Mouse (Mus musculus) embryonic facial prominence, embryonic 14.5 days (tissue): ENCODE data around the gene Lrrc14b. TPM values are rescaled to one million over a fixed set of nuclear protein-coding genes. Genes with fewer than 3 reads are reported as not detected.
A peak's percentile ranks its signal among the peaks of the same experiment; 100 is the strongest.

Experiments
- ATAC-seq: fragments of 200-750 bp; cut with Nextera tagmentation; 2 replicates; pipeline ENCODE4 v1.8.0; 2017; ENCODE audit warnings: low read depth, moderate number of reproducible peaks, moderate TSS enrichment
- DNase-seq: peaks from one replicate; pipeline ENCODE4 v3.0.0-alpha.2; 2015; ENCODE audit warnings: low spot score
- H3K27ac ChIP-seq: fragments of 300-500 bp; sonication (generic); replicated peaks from 2 replicates; pipeline ENCODE4 v1.5.1; 2014; ENCODE audit warnings: low read depth, mild to moderate bottlenecking, low read length, moderate library complexity
- H3K27me3 ChIP-seq: fragments of 300-500 bp; sonication (generic); replicated peaks from 2 replicates; pipeline ENCODE4 v1.6.1; 2014; ENCODE audit warnings: low read length; ENCODE audit not compliant: control insufficient read depth, insufficient read depth
- H3K36me3 ChIP-seq: fragments of 300-500 bp; sonication (generic); 2 replicates; pipeline ENCODE4 v1.6.1; 2014; ENCODE audit warnings: low read length, mixed read lengths; ENCODE audit not compliant: control insufficient read depth, insufficient read depth
- H3K4me1 ChIP-seq: fragments of 300-500 bp; sonication (generic); 2 replicates; pipeline ENCODE4 v1.6.1; 2014; ENCODE audit warnings: antibody characterized with exemption, low read length; ENCODE audit not compliant: control insufficient read depth, insufficient read depth
- H3K4me2 ChIP-seq: fragments of 300-500 bp; sonication (generic); 2 replicates; pipeline ENCODE4 v1.6.1; 2014; ENCODE audit warnings: low read depth, mild to moderate bottlenecking, low read length, moderate library complexity, mixed read lengths
- H3K4me3 ChIP-seq: fragments of 300-500 bp; sonication (generic); 2 replicates; pipeline ENCODE4 v1.5.1; 2014; ENCODE audit warnings: low read depth, mild to moderate bottlenecking, low read length
- H3K9ac ChIP-seq: fragments of 300-500 bp; sonication (generic); 2 replicates; pipeline ENCODE4 v1.6.1; 2014; ENCODE audit warnings: low read depth, mild to moderate bottlenecking, low read length, moderate library complexity, mixed read lengths
- H3K9me3 ChIP-seq: fragments of 300-500 bp; sonication (generic); 2 replicates; pipeline ENCODE4 v1.6.1; 2016; ENCODE audit warnings: low read length; ENCODE audit not compliant: control insufficient read depth
- WGBS: fragments of 180-500 bp; shearing (Covaris S2); extraction: QIAGEN DNeasy Blood & Tissue Kit; methylation state at CpG from one replicate; pipeline ENCODE4 v1.1.7; 2014; 5-methylcytosine and 5-hydroxymethylcytosine counted together
- polyA plus RNA-seq: library from polyadenylated mRNA; unstranded; fragments of >200 nt; fragmentation: Nextera tagmentation; extraction: Ambion mirVana; gene quantifications from 2 replicates; pipeline ENCODE4 v1.2.1, GENCODE M21; 2014

Lrrc14b gene
- 0.10 TPM in 1 of 2 replicates, not detected in the other for polyA plus RNA-seq

GRCm38 (mm10) chr13:74363859-74364235 is at the start of gene Lrrc14b:
TSS of gene Lrrc14b (minus strand) at chr13:74364005.
- no peak within 1 kb of the TSS for H3K4me2 ChIP-seq
- H3K9ac ChIP-seq, result no peak within 1 kb of the TSS
- H3K36me3 ChIP-seq, result peaks cover 27% of the 10 kb centered on the region
- no peaks in the 10 kb centered on the region for H3K9me3 ChIP-seq
- peak; percentile 44 for DNase-seq
- ATAC-seq, result no peak
- 88% methylated on average over 8 of the region's 8 CpGs for WGBS
- H3K4me1 ChIP-seq, result no peaks in the 10 kb centered on the region
- no peak within 1 kb of the TSS for H3K4me3 ChIP-seq
- no peaks in the 10 kb centered on the region for H3K27me3 ChIP-seq
- no peak within 1 kb of the TSS for H3K27ac ChIP-seq

DNA sequence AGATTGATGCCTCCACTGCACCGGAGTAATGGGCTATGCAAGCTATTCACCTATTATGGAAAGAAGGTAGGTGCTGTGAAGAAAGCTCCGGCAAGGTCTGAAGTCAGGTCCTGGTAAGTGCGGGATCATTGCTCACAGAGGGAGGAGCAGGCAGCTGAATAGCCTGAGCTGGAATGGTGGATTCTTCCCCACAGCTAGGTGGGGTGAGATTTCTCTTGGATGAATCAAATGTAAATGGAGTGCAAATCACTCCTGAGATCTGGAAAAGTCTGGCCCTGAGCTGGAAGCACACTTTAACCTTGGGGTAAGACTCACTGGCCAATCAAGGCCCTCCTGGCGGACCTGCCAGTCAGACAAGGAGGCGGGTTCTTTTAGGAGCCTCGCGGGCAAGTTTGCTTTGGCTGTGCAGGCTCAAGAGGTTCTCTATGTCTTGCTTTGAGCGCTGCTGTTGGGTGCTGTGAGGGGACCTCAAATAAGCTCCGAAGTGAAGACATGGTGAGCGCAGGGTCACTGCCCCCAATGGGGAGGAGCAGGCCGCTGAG is 35.6 kb upstream of the Lrrc14b start, which contains the start of gene Ftl1-ps1:
Ftl1-ps1 (plus strand) TSS at position 397 of the 542 bp plus-strand sequence.
- 11% methylated on average over 11 of the region's 11 CpGs for WGBS

DNA sequence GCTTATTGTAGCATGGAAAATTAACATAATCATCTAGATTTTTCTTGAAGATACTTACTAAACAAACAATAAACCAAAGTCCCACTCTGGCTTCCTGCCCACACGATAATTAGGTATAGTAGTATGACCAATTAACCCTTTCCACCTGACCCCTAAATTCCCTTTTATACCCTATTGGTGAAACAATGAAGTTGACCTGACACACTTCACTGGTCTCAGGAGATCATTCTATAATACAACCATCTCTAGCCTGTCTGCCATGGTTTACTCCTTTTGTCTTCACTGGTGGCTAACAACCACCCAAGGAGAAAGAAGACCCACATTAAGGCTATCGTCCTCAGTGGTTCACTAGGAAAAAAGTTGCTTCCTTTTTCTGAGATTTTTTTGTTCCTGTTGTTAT is 27.4 kb upstream of the Lrrc14b start:
- Histone ChIP-seq H3K27ac (no peak overlapping the region), H3K9ac (no peak overlapping the region), H3K36me3 (no peaks in the 10 kb centered on the region), H3K4me1 (peaks cover 10% of the 10 kb centered on the region), H3K4me2 (no peak overlapping the region), H3K27me3 (no peaks in the 10 kb centered on the region), H3K4me3 (no peak overlapping the region), H3K9me3 (no peaks in the 10 kb centered on the region)
- ATAC-seq (no peak), DNase-seq (no peak)
- WGBS, result 78% methylated on average over 2 of the region's 2 CpGs

More for the DNA sequence above, 35.6 kb upstream of the Lrrc14b start, which contains the start of gene Ftl1-ps1:
- H3K4me2 ChIP-seq, result peak within 1 kb of the TSS; percentile 28; the same call in 1 of the 2 replicates
- H3K4me3 ChIP-seq, result no peak within 1 kb of the TSS
- ATAC-seq (no peak), DNase-seq (peak; percentile 5)
- H3K27ac ChIP-seq, result no peak within 1 kb of the TSS
- no peaks in the 10 kb centered on the region for H3K9me3 ChIP-seq
- no peaks in the 10 kb centered on the region for H3K4me1 ChIP-seq
- no peaks in the 10 kb centered on the region for H3K36me3 ChIP-seq
- no peaks in the 10 kb centered on the region for H3K27me3 ChIP-seq
- H3K9ac ChIP-seq, result no peak within 1 kb of the TSS

DNA sequence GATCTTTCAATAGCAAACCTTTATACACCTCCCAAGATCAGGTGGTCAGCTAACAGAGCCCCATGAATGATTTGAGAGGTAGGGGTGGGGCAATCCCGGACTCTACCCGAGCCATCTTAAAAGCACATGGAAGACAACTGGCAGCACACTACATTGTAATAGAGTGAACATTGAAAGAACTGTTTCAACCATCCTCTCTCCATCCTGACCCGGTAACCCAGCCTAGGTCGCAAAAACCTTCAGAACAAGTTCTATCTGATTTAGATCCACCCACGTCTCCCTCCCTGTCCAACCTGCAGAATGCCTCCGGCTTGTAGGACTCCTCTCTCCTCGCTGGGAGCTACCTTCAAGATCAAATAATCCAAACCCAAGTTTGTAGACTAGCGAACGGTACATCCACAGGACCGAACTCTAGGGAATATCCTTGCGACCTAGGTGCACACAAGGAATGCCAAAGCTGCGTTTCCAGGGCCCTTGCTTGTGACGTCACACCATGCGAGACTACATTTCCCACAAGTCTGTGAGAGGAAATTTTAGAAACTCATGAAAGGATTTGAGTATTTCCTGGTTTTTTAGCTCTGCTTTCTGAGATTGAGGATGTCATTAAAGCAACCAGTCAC is 26.7 kb upstream of the Lrrc14b start, which contains the start of gene Zfp72:
Zfp72 (minus strand) TSS at position 466 of the 620 bp plus-strand sequence.
- Histone ChIP-seq H3K4me2 (peak within 1 kb of the TSS; percentile 72), H3K27ac (peak within 1 kb of the TSS; percentile 21; the same call in 1 of the 2 replicates), H3K27me3 (no peaks in the 10 kb centered on the region), H3K36me3 (no peaks in the 10 kb centered on the region), H3K4me3 (peak within 1 kb of the TSS; percentile 76), H3K4me1 (peaks cover 10% of the 10 kb centered on the region), H3K9me3 (no peaks in the 10 kb centered on the region), H3K9ac (peak within 1 kb of the TSS; percentile 71)
- DNase-seq (peak; percentile 92), ATAC-seq (peak; percentile 93)
- under 1% methylated on average over 14 of the region's 14 CpGs for WGBS

DNA sequence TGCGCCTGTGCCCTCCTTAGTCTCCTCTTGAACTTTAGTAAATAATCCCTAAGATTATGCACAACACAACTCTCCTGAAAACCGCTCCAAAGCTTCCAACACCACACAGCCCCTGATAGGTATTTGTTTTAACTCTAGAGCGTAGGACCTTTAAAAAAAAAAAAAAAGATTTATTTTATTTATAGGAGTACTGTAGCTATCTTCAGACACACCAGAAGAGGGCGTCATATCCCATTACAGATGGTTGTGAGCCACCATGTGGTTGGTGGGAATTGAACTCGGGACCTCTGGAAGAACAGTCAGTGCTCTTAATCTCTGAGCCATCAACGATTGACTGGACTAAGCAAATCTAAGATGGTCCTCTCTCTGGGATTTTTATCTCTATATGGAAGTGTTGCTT is 25.9 kb upstream of the Lrrc14b start:
- peak overlapping the region; percentile 72 for H3K4me2 ChIP-seq

DNA sequence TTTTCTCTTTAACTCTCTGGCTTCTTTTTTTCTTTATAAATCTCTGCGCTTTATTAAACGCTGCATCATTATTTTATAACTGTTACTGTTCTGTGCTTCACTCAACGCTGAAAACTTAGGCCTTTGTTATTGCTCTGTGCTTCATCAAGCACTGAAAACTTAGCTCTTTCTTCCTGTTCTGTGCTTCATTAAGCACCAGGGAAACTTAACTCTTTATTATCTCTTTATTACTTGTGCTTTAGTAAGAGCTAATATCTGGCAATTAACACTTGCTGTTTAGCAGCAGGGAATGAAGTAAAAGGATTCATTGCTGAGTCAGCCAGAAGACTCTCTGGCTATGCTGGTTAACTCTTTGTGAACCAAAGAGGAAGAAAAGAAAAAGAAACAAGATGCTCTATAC is 18.5 kb upstream of the Lrrc14b start:
- Histone ChIP-seq H3K27ac (peak overlapping the region; percentile 65; the same call in 1 of the 2 replicates), H3K27me3 (no peaks in the 10 kb centered on the region), H3K4me1 (no peaks in the 10 kb centered on the region), H3K9ac (no peak overlapping the region), H3K36me3 (0 out of 2 replicates have a peak, but pooled peaks cover 4% of the 10 kb centered on the region), H3K9me3 (no peaks in the 10 kb centered on the region), H3K4me2 (no peak overlapping the region), H3K4me3 (no peak overlapping the region)
- no peak for DNase-seq
- 46% methylated on average over 3 of the region's 3 CpGs for WGBS
- no peak for ATAC-seq

More for the DNA sequence above, 25.9 kb upstream of the Lrrc14b start:
- Histone ChIP-seq H3K4me1 (peaks cover 10% of the 10 kb centered on the region), H3K4me3 (peak overlapping the region; percentile 76), H3K27ac (no peak overlapping the region), H3K9ac (no peak overlapping the region; the same call in 1 of the 2 replicates), H3K36me3 (no peaks in the 10 kb centered on the region), H3K27me3 (no peaks in the 10 kb centered on the region), H3K9me3 (no peaks in the 10 kb centered on the region)
- ATAC-seq (no peak), DNase-seq (no peak)
- 62% methylated on average over 6 of the region's 6 CpGs for WGBS

DNA sequence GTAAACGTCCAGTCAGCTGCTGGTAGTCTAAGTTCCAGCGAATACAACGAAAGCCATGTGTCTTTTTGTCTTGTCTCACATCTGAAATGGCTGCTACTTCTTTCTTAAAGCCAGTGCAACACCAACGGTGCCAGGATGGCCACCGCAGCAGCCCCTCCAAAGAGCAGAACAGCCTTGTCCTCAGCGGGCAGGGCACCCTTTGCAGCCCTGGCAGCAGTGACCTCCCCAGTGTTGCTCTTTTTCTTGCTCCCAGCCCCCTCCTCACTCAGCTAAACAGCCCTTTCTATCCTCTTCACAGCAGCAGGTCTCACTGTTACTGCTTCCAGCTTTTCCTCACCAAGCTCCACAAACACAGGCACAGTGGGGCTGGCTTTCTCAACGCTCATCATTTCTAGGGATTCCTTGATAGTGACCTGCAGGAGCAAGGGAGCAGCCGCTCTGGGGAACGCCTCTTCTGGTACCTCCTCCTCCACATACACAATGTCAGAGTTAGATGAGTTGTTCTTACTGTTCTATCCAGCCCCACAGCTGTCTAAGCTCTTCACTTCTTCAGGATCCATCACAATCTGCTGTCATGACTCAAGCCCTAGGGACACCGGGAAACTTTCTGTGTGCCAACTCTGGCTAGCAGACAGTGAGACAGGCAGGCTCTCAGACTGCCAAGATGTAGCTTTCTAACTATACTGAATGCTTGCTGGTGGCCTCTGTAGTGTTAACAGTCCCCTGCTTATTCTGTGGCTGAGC is 17.9 kb upstream of the Lrrc14b start:
- Histone ChIP-seq H3K36me3 (0 out of 2 replicates have a peak, but pooled peaks cover 4% of the 10 kb centered on the region), H3K4me1 (no peaks in the 10 kb centered on the region), H3K27me3 (no peaks in the 10 kb centered on the region), H3K4me2 (no peak overlapping the region), H3K4me3 (no peak overlapping the region), H3K9ac (no peak overlapping the region), H3K9me3 (no peaks in the 10 kb centered on the region), H3K27ac (peak overlapping the region; percentile 65; the same call in 1 of the 2 replicates)
- ATAC-seq (no peak), DNase-seq (peak; percentile 13)
- 70% methylated on average over 10 of the region's 10 CpGs for WGBS

GRCm38 (mm10) chr13:74363176-74363858 is 488 bp downstream of the Lrrc14b start:
- Histone ChIP-seq H3K4me2 (no peak overlapping the region), H3K27me3 (no peaks in the 10 kb centered on the region), H3K9me3 (no peaks in the 10 kb centered on the region), H3K4me3 (no peak overlapping the region), H3K4me1 (no peaks in the 10 kb centered on the region), H3K9ac (no peak overlapping the region), H3K36me3 (peaks cover 32% of the 10 kb centered on the region), H3K27ac (no peak overlapping the region)
- DNase-seq (no peak), ATAC-seq (0 out of 2 replicates have a peak, but pooled peaks have one; percentile 20)
- WGBS, result 87% methylated on average over 11 of the region's 13 CpGs
